Mouse (Mus musculus): ENCODE measurements at regions not wholly inside any gene's neighbourhood (a gene's known extent, or its start where the extent isn't known, plus 50 kb on each side); places are given as distances from the start of the nearest gene placed in this dataset.
"Not testable (repeated sequence)": the region's sequence is repeated elsewhere in the genome, so short reads cannot be mapped to it uniquely, and the experiment has no call there.

DNA sequence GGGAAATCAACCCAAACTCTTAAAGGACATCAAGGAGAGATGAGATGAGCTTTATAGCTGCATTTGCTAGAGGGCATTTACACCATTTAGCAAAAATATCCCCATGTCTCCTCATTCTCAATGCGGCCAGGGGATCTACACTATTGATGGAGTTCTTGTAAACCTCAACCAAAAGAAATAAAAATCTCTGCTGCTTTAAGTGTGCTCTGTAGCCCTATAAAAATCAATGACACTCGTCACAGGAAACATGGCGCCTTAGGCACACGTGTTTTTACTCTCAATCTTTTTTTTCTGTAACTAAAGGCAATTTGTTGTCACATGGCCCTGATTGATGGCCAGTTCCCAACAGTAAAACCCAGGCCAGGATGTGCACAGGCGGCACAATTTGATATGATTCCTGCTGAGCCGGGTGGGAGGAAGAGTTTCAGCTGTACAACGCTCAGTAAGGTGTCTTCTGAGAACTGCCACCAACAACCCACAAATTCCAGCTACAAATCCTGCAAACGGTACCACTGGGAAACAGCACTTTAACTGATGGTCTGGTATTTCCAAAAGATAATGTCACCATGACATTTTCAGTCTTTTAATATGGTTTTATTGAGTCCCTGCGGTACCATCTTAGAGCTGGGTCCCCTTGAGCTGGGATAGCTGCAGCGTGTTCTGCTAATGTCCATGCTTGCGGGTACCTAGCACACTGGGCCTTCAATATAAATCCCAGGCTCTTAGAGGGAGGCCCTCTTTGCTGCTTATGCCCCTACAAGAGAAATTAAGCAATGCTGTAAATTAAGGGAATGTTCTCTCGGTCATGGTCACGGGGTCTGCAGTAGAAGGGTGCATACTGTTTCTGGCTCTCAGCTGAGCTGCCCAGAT, 78.8 kb downstream of the Tpbg start:
- Histone ChIP-seq H3K4me1 (ENCODE audit: control insufficient read depth, low read depth, low read length) (no peaks in the 10 kb centered on the region), H3K36me3 (ENCODE audit: control insufficient read depth, insufficient read depth) (no peaks in the 10 kb centered on the region), H3K4me3 (ENCODE audit: low read depth, low read length) (no peak overlapping the region), H3K27ac (ENCODE audit: low read length) (no peak overlapping the region), H3K4me2 (ENCODE audit: low read depth, low read length) (no peak overlapping the region), H3K9ac (ENCODE audit: low read depth, low read length) (no peak overlapping the region), H3K27me3 (ENCODE audit: control insufficient read depth, insufficient read depth, low read depth, low read length) (no peaks in the 10 kb centered on the region), H3K9me3 (replicated peaks; ENCODE audit: control insufficient read depth, low read length) (no peaks in the 10 kb centered on the region)
- no peak for ATAC-seq (ENCODE audit: low read depth)
- 66% methylated on average over 13 of the region's 13 CpGs for WGBS (ENCODE audit: insufficient replicate concordance)

- ATAC-seq (ENCODE audit: low read depth) = no peak
- Histone ChIP-seq H3K4me1 (ENCODE audit: control insufficient read depth, low read depth, low read length) (no peaks in the 10 kb centered on the region), H3K9me3 (replicated peaks; ENCODE audit: control insufficient read depth, low read length) (no peaks in the 10 kb centered on the region), H3K4me3 (ENCODE audit: low read depth, low read length) (no peak overlapping the region), H3K27me3 (ENCODE audit: control insufficient read depth, insufficient read depth, low read depth, low read length) (no peaks in the 10 kb centered on the region), H3K27ac (ENCODE audit: low read length) (no peak overlapping the region), H3K36me3 (ENCODE audit: control insufficient read depth, insufficient read depth) (no peaks in the 10 kb centered on the region), H3K4me2 (ENCODE audit: low read depth, low read length) (no peak overlapping the region), H3K9ac (ENCODE audit: low read depth, low read length) (no peak overlapping the region)
- WGBS (ENCODE audit: insufficient replicate concordance) = 68% methylated on average over 1 of the region's 1 CpGs
These were observed 83.1 kb downstream of the Tpbg start for GRCm38 (mm10) chr9:85925259-85925658.

GRCm38 (mm10) chr9:85932209-85932608, 90.0 kb downstream of the Tpbg start:
- no peaks in the 10 kb centered on the region for H3K4me1 ChIP-seq (ENCODE audit: control insufficient read depth, low read depth, low read length)
- no peak overlapping the region for H3K4me2 ChIP-seq (ENCODE audit: low read depth, low read length)
- WGBS (ENCODE audit: insufficient replicate concordance) = 57% methylated on average over 3 of the region's 3 CpGs
- no peaks in the 10 kb centered on the region for H3K9me3 ChIP-seq (replicated peaks; ENCODE audit: control insufficient read depth, low read length)
- no peaks in the 10 kb centered on the region for H3K36me3 ChIP-seq (ENCODE audit: control insufficient read depth, insufficient read depth)
- ATAC-seq (ENCODE audit: low read depth) = no peak
- H3K27me3 ChIP-seq (ENCODE audit: control insufficient read depth, insufficient read depth, low read depth, low read length) = no peaks in the 10 kb centered on the region
- H3K27ac ChIP-seq (ENCODE audit: low read length) = no peak overlapping the region
- H3K9ac ChIP-seq (ENCODE audit: low read depth, low read length) = no peak overlapping the region
- H3K4me3 ChIP-seq (ENCODE audit: low read depth, low read length) = no peak overlapping the region

DNA sequence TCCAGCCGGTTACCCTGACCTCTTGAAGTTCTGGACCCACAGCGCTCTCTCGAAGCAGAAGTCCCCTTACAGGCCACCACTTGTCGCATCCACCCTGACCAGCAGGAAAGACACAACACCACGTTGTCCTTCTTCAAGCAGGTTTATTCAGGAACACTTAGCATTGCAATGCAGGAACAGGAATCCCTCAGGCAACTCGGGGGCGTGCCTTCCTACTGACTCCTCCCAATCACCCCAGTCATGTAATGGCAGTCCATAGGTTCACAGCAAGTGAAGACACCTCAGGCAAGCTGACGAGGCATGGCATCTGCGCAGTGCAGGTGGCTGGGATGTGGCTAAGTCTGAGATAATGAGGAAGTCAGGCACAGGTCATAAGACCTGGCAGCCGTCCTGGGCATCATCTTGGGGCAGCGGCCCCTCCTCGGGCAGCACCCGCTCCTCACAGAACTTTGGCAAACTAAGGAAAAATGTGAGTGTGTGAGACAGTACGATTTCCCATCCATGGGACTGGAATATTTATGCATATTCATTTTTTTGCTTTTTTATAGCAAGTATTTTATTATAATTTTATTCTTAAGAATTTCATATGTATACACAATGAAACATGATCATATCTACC, 101.0 kb downstream of the Tpbg start:
- not testable (repeated sequence) for H3K4me1 ChIP-seq (ENCODE audit: control insufficient read depth, low read depth, low read length); H3K9me3 ChIP-seq (replicated peaks; ENCODE audit: control insufficient read depth, low read length); H3K27me3 ChIP-seq (ENCODE audit: control insufficient read depth, insufficient read depth, low read depth, low read length); H3K27ac ChIP-seq (ENCODE audit: low read length); H3K4me3 ChIP-seq (ENCODE audit: low read depth, low read length); ATAC-seq (ENCODE audit: low read depth); H3K4me2 ChIP-seq (ENCODE audit: low read depth, low read length); H3K36me3 ChIP-seq (ENCODE audit: control insufficient read depth, insufficient read depth); H3K9ac ChIP-seq (ENCODE audit: low read depth, low read length)
- WGBS (ENCODE audit: insufficient replicate concordance) = 67% methylated on average over 14 of the region's 14 CpGs

DNA sequence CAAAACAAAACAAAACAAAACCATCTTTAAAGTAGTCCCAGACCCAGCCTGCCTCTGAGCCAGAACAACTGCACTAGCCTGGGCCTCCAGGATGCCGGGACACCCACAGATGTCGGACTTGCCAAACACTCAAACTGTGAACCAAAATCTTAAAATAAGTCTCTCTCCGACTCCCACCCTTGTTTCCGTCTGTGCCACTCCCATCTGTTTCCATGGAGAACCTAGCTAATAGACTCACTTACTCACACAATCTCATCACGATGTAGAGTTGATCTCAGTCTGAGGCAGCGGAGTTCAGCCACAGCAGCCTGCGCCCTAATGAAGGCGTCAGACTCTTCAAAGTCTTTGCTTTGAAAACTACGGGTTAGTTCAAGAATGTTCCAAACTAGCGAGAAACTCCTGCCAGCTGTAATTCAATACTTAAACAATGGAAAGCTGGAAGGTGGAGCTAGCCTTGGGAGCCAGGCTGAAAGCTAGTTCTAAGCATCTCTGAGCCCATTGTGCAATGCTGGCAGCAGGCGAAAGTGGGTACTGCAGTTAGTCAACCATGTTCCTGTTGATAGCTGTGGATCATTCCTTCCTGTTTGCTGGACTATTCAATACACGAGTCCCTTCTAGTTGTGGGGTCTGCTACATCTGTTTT, 106.4 kb downstream of the Tpbg start:
- no peak overlapping the region for H3K4me2 ChIP-seq (ENCODE audit: low read depth, low read length)
- H3K9me3 ChIP-seq (replicated peaks; ENCODE audit: control insufficient read depth, low read length) = no peaks in the 10 kb centered on the region
- no peak overlapping the region for H3K27ac ChIP-seq (ENCODE audit: low read length)
- no peaks in the 10 kb centered on the region for H3K27me3 ChIP-seq (ENCODE audit: control insufficient read depth, insufficient read depth, low read depth, low read length)
- no peak overlapping the region for H3K4me3 ChIP-seq (ENCODE audit: low read depth, low read length)
- ATAC-seq (ENCODE audit: low read depth) = no peak
- 65% methylated on average over 12 of the region's 12 CpGs for WGBS (ENCODE audit: insufficient replicate concordance)
- H3K9ac ChIP-seq (ENCODE audit: low read depth, low read length) = no peak overlapping the region
- no peaks in the 10 kb centered on the region for H3K36me3 ChIP-seq (ENCODE audit: control insufficient read depth, insufficient read depth)
- H3K4me1 ChIP-seq (ENCODE audit: control insufficient read depth, low read depth, low read length) = no peaks in the 10 kb centered on the region

GRCm38 (mm10) chr9:85951777-85952176, 109.6 kb downstream of the Tpbg start:
- no peak for ATAC-seq (ENCODE audit: low read depth)
- WGBS (ENCODE audit: insufficient replicate concordance) = 52% methylated on average over 2 of the region's 2 CpGs

DNA sequence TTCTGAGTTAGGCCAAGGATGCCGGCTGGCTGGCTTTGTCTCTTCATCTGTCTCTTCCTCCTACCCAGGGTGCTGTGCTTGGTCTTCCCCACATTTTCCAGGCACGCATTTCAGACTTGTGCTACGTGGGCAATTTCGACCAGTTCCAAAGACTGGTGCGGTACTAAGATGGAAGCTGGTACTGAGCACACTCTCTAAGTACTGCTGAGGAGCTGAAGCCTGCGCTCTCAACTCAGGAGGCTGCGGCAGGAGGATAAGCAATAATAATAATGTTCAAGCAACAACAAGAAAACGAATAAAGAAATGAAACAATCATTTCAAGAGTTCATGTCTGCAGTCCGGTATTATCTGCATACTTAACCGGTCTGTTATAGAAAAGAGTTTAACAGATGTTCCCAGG, 127.9 kb downstream of the Tpbg start:
- no peak overlapping the region for H3K27ac ChIP-seq (ENCODE audit: low read length)
- no peak for ATAC-seq (ENCODE audit: low read depth)
- no peaks in the 10 kb centered on the region for H3K27me3 ChIP-seq (ENCODE audit: control insufficient read depth, insufficient read depth, low read depth, low read length)
- H3K9me3 ChIP-seq (replicated peaks; ENCODE audit: control insufficient read depth, low read length) = no peaks in the 10 kb centered on the region
- 67% methylated on average over 10 of the region's 10 CpGs for WGBS (ENCODE audit: insufficient replicate concordance)
- H3K9ac ChIP-seq (ENCODE audit: low read depth, low read length) = no peak overlapping the region
- no peaks in the 10 kb centered on the region for H3K36me3 ChIP-seq (ENCODE audit: control insufficient read depth, insufficient read depth)
- H3K4me2 ChIP-seq (ENCODE audit: low read depth, low read length) = no peak overlapping the region
- H3K4me3 ChIP-seq (ENCODE audit: low read depth, low read length) = no peak overlapping the region
- H3K4me1 ChIP-seq (ENCODE audit: control insufficient read depth, low read depth, low read length) = no peaks in the 10 kb centered on the region

More at GRCm38 (mm10) chr9:85951777-85952176, 109.6 kb downstream of the Tpbg start:
- H3K27ac ChIP-seq (ENCODE audit: low read length) = no peak overlapping the region
- no peaks in the 10 kb centered on the region for H3K36me3 ChIP-seq (ENCODE audit: control insufficient read depth, insufficient read depth)
- H3K9me3 ChIP-seq (replicated peaks; ENCODE audit: control insufficient read depth, low read length) = no peaks in the 10 kb centered on the region
- no peak overlapping the region for H3K9ac ChIP-seq (ENCODE audit: low read depth, low read length)
- H3K4me1 ChIP-seq (ENCODE audit: control insufficient read depth, low read depth, low read length) = no peaks in the 10 kb centered on the region
- no peak overlapping the region for H3K4me2 ChIP-seq (ENCODE audit: low read depth, low read length)
- H3K4me3 ChIP-seq (ENCODE audit: low read depth, low read length) = no peak overlapping the region
- H3K27me3 ChIP-seq (ENCODE audit: control insufficient read depth, insufficient read depth, low read depth, low read length) = no peaks in the 10 kb centered on the region

- ATAC-seq (ENCODE audit: low read depth) = no peak
- Histone ChIP-seq H3K36me3 (ENCODE audit: control insufficient read depth, insufficient read depth) (no peaks in the 10 kb centered on the region), H3K4me1 (ENCODE audit: control insufficient read depth, low read depth, low read length) (no peaks in the 10 kb centered on the region), H3K27me3 (ENCODE audit: control insufficient read depth, insufficient read depth, low read depth, low read length) (no peaks in the 10 kb centered on the region), H3K27ac (ENCODE audit: low read length) (no peak overlapping the region), H3K4me2 (ENCODE audit: low read depth, low read length) (no peak overlapping the region), H3K4me3 (ENCODE audit: low read depth, low read length) (no peak overlapping the region), H3K9me3 (replicated peaks; ENCODE audit: control insufficient read depth, low read length) (no peaks in the 10 kb centered on the region), H3K9ac (ENCODE audit: low read depth, low read length) (no peak overlapping the region)
- 66% methylated on average over 5 of the region's 5 CpGs for WGBS (ENCODE audit: insufficient replicate concordance)
These were observed 139.2 kb downstream of the Tpbg start for GRCm38 (mm10) chr9:85981428-85981827.

GRCm38 (mm10) chr9:85983516-85983915, 141.3 kb downstream of the Tpbg start:
- not testable (repeated sequence) for H3K4me1 ChIP-seq (ENCODE audit: control insufficient read depth, low read depth, low read length); H3K9ac ChIP-seq (ENCODE audit: low read depth, low read length); H3K4me3 ChIP-seq (ENCODE audit: low read depth, low read length); H3K27me3 ChIP-seq (ENCODE audit: control insufficient read depth, insufficient read depth, low read depth, low read length); ATAC-seq (ENCODE audit: low read depth); H3K9me3 ChIP-seq (replicated peaks; ENCODE audit: control insufficient read depth, low read length); H3K4me2 ChIP-seq (ENCODE audit: low read depth, low read length); H3K36me3 ChIP-seq (ENCODE audit: control insufficient read depth, insufficient read depth); H3K27ac ChIP-seq (ENCODE audit: low read length)
- WGBS (ENCODE audit: insufficient replicate concordance) = 77% methylated on average over 7 of the region's 8 CpGs

Measured in liver, embryonic 16.5 days (tissue).